Mouse (Mus musculus) testis, adult 2 months (tissue): ENCODE measurements around the gene Bnc1.

Experiments used
- CTCF ChIP-seq: fragments of 200-500 bp; IDR thresholded peaks from 2 replicates; pipeline ENCODE4 v1.5.1; 2012; ENCODE audit warnings: low read depth, mild to moderate bottlenecking, inconsistent platforms, low read length, moderate library complexity; ENCODE audit not compliant: control insufficient read depth, insufficient read depth, insufficient replicate concordance
- POLR2A ChIP-seq: fragments of 200-500 bp; IDR thresholded peaks from 2 replicates; pipeline ENCODE4 v1.6.1; 2012; ENCODE audit warnings: low read depth, mild to moderate bottlenecking, inconsistent platforms, low read length, moderate library complexity; ENCODE audit not compliant: control insufficient read depth

- TF ChIP-seq CTCF (no peak), POLR2A (no peak)
Observed at GRCm38 (mm10) chr7:81918316-81918715, 73.8 kb downstream of the Bnc1 start.
